Mouse (Mus musculus): ENCODE measurements around the gene Larp1b. TPM values are rescaled to one million over a fixed set of nuclear protein-coding genes. Genes with fewer than 3 reads are reported as not detected.

Larp1b gene
- 124 TPM for polyA plus RNA-seq (2014; fragmentation: Illumina TruSeq; extraction: RNeasy Lipid Tissue Mini Kit (QIAGEN cat#74804); ENCODE audit: low read depth, low replicate concordance)

GRCm38 (mm10) chr3:40949170-40949902 lies at the start of gene Larp1b:
Gene Larp1b, plus strand, starts transcription at chr3:40949828.

GRCm38 (mm10) chr3:40902443-40902842 lies 47.2 kb upstream of the Larp1b start, which contains the start of gene 1700034I23Rik:
Gene 1700034I23Rik, minus strand, starts transcription at chr3:40902543.

GRCm38 (mm10) chr3:41082885-41083789 lies 133.5 kb downstream of the Larp1b start, which contains the start of gene Pgrmc2:
Gene Pgrmc2, minus strand, starts transcription at chr3:41083046.

Other genes with a start within 250 kb of the Larp1b start
- gene Slc25a31, start 241.0 kb upstream of the Larp1b start, polyA plus RNA-seq (2014; fragmentation: Illumina TruSeq; extraction: RNeasy Lipid Tissue Mini Kit (QIAGEN cat#74804); ENCODE audit: low read depth, low replicate concordance): 0.32 TPM
- gene Hspa4l, start 205.3 kb upstream of the Larp1b start, polyA plus RNA-seq (2014; fragmentation: Illumina TruSeq; extraction: RNeasy Lipid Tissue Mini Kit (QIAGEN cat#74804); ENCODE audit: low read depth, low replicate concordance): 90.5 TPM
- gene Plk4, start 149.8 kb upstream of the Larp1b start, polyA plus RNA-seq (2014; fragmentation: Illumina TruSeq; extraction: RNeasy Lipid Tissue Mini Kit (QIAGEN cat#74804); ENCODE audit: low read depth, low replicate concordance): 14.9 TPM
- gene Mfsd8, start 102.9 kb upstream of the Larp1b start, polyA plus RNA-seq (2014; fragmentation: Illumina TruSeq; extraction: RNeasy Lipid Tissue Mini Kit (QIAGEN cat#74804); ENCODE audit: low read depth, low replicate concordance): 33.2 TPM
- gene Abhd18, start 102.9 kb upstream of the Larp1b start, polyA plus RNA-seq (2014; fragmentation: Illumina TruSeq; extraction: RNeasy Lipid Tissue Mini Kit (QIAGEN cat#74804); ENCODE audit: low read depth, low replicate concordance): 27.0 TPM
- gene 1700034I23Rik, start 47.3 kb upstream of the Larp1b start, polyA plus RNA-seq (2014; fragmentation: Illumina TruSeq; extraction: RNeasy Lipid Tissue Mini Kit (QIAGEN cat#74804); ENCODE audit: low read depth, low replicate concordance): not detected
- 77.9 TPM for gene Pgrmc2, start 133.2 kb downstream of the Larp1b start, polyA plus RNA-seq (2014; fragmentation: Illumina TruSeq; extraction: RNeasy Lipid Tissue Mini Kit (QIAGEN cat#74804); ENCODE audit: low read depth, low replicate concordance)

All from sigmoid colon, adult 10 weeks (tissue).